Mouse (Mus musculus) adrenal gland, postnatal 14 days (tissue): ENCODE results near the gene 2310022B05Rik. TPM values are rescaled to one million over a fixed set of nuclear protein-coding genes. Genes with fewer than 3 reads are reported as not detected.
A peak's percentile ranks its signal among the peaks of the same experiment; 100 is the strongest.

Source experiments
- DNase-seq: peaks from one replicate; pipeline ENCODE4 v3.0.0; 2021; ENCODE audit warnings: mixed read lengths
- total RNA-seq: library from RNA; stranded (reverse); gene quantifications from 2 replicates; pipeline ENCODE4 v1.2.3, GENCODE M21; 2021

Gene 2310022B05Rik
- total RNA-seq, 1 experiment from 2014 or later: 38.6 TPM

DNA sequence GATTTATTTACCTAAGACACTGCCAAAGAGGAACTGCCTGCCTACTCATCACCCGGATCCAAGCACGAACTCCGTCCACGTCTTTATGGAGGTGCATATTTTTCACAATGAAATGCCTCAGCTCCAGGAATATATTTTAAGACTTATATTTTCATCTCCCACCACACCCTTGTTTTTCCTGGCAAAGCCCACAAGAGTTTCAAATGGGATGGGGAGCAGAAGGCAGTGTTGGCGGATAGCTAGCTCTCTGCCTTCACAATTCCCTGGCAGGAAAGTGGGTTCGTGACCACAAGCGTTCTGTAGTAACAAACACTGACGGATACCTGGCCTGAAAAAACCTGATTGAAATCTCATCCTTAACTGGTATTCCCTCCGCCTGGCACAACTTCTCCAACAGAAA lies 1.4 kb downstream of the 2310022B05Rik start:
- DNase-seq: peak; percentile 15

DNA sequence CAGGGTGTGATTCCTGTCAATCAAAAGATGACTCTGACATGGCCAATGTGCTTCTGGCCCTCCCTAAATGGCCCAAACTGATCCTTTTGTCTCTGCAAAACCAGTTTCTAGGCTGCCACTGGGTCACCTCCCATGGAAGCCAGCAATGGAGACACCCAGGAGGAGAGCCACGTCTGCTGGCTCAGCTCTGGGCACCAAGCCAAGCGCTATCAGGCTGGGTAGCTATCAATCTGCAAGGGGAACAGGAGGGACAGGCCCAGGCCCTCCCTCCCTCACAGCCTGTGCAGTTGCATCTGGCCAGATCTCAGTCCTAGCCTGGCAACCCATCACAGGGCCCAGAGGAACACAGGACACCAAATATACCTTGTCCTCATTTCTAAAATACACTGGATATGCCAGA lies 4.8 kb downstream of the 2310022B05Rik start:
- DNase-seq: peak; percentile 93

GRCm38 (mm10) chr8:124657961-124658360 lies 5.2 kb downstream of the 2310022B05Rik start:
- no peak for DNase-seq

DNA sequence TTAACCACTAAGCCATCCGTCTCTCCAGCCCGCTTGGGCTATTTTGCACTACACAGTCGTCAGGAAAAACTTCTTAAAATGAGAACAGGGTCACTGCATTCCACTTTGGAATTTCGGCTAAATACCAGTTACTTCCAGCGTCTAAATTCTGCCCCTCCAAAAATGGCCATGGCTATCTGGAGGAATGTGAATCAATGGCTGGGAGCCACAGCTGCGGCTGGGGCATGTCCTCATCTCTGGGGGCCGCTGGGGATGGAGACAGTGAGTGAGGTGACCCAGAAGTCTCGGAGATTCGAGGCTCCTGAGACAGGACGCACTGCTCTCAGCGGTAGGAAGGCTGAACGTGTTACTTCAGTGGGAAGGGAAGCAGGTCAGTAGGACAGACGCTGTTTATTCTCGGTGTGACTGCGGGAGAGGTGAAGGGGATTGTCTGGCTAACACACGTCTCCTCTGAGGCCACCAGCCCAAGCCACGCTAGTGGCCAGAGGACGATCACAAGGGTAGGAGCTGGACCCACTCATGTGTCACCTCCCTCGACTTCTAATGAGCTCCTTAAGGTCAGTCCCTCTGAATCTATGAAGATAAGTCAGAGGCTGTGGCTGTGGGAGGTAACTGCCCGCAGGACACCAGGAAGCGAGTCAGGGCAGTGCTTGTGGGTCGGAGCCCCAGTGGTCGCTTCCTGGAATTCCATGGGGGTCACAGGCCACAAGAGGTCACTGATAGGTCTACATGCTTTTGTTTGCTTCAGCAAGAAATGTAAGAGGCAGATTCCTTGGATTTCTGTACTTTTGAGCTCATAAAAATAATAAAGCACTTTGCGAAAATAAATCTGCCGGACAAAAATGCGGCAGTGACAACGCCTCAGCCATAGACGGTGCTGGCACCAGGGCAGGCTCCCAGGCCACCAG lies 9.3 kb downstream of the 2310022B05Rik start:
- peak; percentile 54 for DNase-seq

GRCm38 (mm10) chr8:124652546-124652945 lies 10.6 kb downstream of the 2310022B05Rik start:
- no peak for DNase-seq

- DNase-seq: no peak
Observed at GRCm38 (mm10) chr8:124651776-124652175, 11.4 kb downstream of the 2310022B05Rik start.

GRCm38 (mm10) chr8:124648311-124648710 lies 14.9 kb downstream of the 2310022B05Rik start:
- DNase-seq: no peak

- peak; percentile 73 for DNase-seq
Observed at GRCm38 (mm10) chr8:124643540-124644339, 19.4 kb downstream of the 2310022B05Rik start.

DNA sequence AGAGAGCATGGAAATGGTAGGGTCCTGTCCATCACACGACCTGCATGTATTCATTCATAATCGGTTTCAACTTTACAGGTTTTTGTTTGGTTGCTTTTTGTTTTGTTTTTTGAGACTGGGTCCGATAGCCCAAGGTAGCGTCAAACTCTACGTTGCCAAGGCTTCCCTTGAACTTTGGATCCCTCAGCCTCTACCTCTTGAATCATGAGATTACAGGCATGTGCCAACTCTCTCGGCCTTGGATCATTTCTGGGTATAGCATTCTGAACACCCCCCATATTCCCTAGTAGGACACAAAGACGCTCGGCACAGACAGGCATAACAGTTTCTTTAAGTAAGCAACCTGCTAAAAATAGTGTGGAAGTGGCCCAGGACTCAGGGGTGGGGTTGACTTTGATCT lies 21.6 kb downstream of the 2310022B05Rik start:
- peak; percentile 35 for DNase-seq

- no peak for DNase-seq
Observed at GRCm38 (mm10) chr8:124635247-124635502, 28.0 kb downstream of the 2310022B05Rik start.

GRCm38 (mm10) chr8:124634411-124635246 lies 28.5 kb downstream of the 2310022B05Rik start:
- DNase-seq: no peak

GRCm38 (mm10) chr8:124633001-124633703 lies 30.0 kb downstream of the 2310022B05Rik start:
- peak; percentile 67 for DNase-seq

GRCm38 (mm10) chr8:124631966-124632365 lies 31.2 kb downstream of the 2310022B05Rik start:
- no peak for DNase-seq

- no peak for DNase-seq
Observed at GRCm38 (mm10) chr8:124630891-124631290, 32.3 kb downstream of the 2310022B05Rik start.

DNA sequence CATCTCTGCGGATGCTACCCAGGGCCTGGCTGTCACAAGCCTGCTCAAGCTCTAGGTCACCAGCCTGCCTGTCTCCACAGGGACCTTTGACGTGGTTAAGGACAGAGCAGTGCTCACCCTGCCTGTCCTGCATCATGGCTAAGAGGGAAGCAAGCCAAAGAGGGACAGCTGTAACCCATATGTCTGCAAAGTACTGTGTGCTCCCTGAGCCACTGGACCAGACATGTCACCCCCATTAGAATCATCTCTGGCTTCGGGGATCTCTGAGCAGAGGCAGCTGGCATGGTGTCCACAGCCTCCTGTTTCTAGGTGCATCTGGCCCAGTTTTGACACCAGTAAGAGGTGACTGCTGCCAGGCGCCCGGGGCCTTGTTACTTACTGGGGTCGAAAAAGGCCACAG lies 32.7 kb downstream of the 2310022B05Rik start:
- DNase-seq: peak; percentile 26

- no peak for DNase-seq
Observed at GRCm38 (mm10) chr8:124626251-124626650, 36.9 kb downstream of the 2310022B05Rik start.

DNA sequence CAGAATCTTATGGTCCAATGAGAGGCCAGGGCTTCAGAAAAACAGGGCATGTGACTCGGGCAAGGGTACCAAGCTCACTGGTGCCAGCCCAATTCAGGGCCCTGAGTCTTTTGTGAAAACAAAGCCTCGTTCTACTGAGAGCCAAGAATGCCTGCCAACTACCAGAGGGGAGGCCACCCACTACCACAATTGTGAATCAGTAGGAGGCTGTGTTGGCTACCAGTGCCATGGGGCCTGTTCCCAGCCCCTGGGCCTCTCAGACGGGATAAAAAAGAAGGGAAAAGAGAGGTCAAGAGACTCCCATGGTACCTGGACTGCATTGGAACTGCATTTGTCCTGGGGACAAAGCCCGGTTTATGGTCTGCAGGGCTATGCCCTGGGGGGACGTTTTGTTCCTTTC lies 41.9 kb downstream of the 2310022B05Rik start:
- DNase-seq: no peak

GRCm38 (mm10) chr8:124618252-124618651 lies 44.9 kb downstream of the 2310022B05Rik start:
- DNase-seq: peak; percentile 20

DNA sequence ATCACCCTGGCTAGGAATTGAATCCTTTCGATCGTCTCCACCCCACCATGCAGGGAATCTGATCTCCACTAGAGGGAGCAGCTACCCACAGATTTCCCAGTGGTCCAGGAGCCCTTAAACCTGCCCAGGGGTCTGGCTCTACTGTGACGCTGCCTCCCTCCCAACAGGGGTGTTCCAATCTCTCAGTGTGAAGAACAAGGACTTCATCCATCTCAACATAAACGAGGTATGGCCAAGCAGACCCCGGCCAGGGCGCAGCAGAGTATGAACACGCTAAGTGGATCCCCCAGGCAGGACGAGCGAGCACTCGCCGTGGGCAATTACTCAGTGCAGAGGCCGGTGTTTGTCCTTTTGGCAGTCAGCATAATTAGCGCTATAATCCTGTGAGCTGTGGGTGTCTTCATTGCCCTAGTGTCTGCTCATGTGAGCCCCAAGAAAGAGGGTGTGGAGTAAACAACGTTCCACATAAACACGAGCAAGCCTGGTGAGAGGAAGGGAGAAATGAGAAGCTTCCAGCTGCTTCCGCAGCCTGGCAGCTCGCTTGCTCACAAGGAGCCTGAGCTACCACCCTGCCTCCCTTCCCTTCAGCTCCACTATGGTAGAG lies 45.8 kb downstream of the 2310022B05Rik start:
- DNase-seq: peak; percentile 85

- no peak for DNase-seq
Observed at GRCm38 (mm10) chr8:124614325-124614724, 48.8 kb downstream of the 2310022B05Rik start.

DNA sequence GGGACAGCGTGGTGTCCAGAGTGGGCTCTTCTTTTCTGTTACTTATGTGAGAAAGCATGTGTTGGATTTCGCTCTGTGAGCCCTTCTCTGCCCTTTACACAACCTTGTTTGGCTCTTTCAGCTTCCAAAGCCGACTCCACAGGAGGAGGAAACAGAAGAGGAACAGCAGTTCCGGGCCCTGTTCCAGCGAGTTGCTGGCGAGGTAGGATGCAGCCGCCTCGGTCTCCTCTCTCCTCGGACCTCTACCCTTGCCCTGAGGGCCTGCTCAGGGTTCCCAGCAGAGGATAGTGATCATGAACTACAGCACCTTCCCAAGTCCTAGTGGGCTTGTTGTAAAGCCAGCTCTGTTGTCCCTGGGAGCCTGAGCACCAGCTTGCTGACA lies 54.2 kb downstream of the 2310022B05Rik start:
- no peak for DNase-seq
